31 mouse cellular contexts compared by ENCODE assay signal in genomic region chr11:102013201-102013600, GRCm38 (mm10). TPM values are rescaled to one million over a fixed set of nuclear protein-coding genes. Genes with fewer than 3 reads are reported as not detected.
DNase-seq lines count a peak whose midpoint lies in the region; ATAC-seq and TF ChIP-seq lines count a peak whose summit lies in the region.
"Had no signal": no experiment of that assay in that cellular context is flagged by ENCODE, and none has a peak within 500 bp of the region (broad histone marks: within the 10 kb centered on the region; RNA-seq: fewer than 3 reads in every experiment).

No protein-coding gene starts in this region.

- no peak overlapping the region for H3K4me3 ChIP-seq in gastrocnemius, adult 2 months
- no peak overlapping the region for H3K4me3 ChIP-seq in kidney, postnatal 0 days (replicated peaks; ENCODE audit: low read depth, low read length)
- no peak overlapping the region for H3K4me3 ChIP-seq in liver, postnatal 0 days (ENCODE audit: low read depth, low read length)
- no peak overlapping the region for H3K4me3 ChIP-seq in liver, embryonic 11.5 days (ENCODE audit: low read depth, low read length)
- H3K4me3 ChIP-seq: forebrain, embryonic 10.5 days; forebrain, embryonic 13.5 days; heart, embryonic 12.5 days; heart, embryonic 15.5 days; hindbrain, embryonic 10.5 days; hindbrain, embryonic 13.5 days had no signal

- 70% methylated on average over 8 of the region's 8 CpGs for WGBS in kidney, postnatal 0 days
- 78% methylated on average over 8 of the region's 8 CpGs for WGBS in liver, postnatal 0 days (ENCODE audit: insufficient replicate concordance)
- 82% methylated on average over 8 of the region's 8 CpGs for WGBS in liver, embryonic 11.5 days

- H3K9ac ChIP-seq in kidney, postnatal 0 days (ENCODE audit: low read depth, low read length), result no peak overlapping the region
- H3K9ac ChIP-seq in liver, postnatal 0 days (replicated peaks), result no peak overlapping the region
- H3K9ac ChIP-seq in liver, embryonic 11.5 days (ENCODE audit: low read depth, low read length), result no peak overlapping the region
- H3K9ac ChIP-seq: forebrain, embryonic 13.5 days; heart, embryonic 12.5 days; heart, embryonic 15.5 days; hindbrain, embryonic 13.5 days had no signal

- H3K27ac ChIP-seq in gastrocnemius, adult 2 months, result no peak overlapping the region
- H3K27ac ChIP-seq in kidney, postnatal 0 days, result no peak overlapping the region
- no peak overlapping the region for H3K27ac ChIP-seq in liver, postnatal 0 days (ENCODE audit: low read depth)
- H3K27ac ChIP-seq in liver, embryonic 11.5 days (ENCODE audit: low read depth, low read length), result no peak overlapping the region
- H3K27ac ChIP-seq: forebrain, embryonic 10.5 days; forebrain, embryonic 13.5 days; heart, embryonic 15.5 days; hindbrain, embryonic 10.5 days; hindbrain, embryonic 13.5 days had no signal

- H3K4me2 ChIP-seq in kidney, postnatal 0 days (ENCODE audit: low read length), result no peak overlapping the region
- no peak overlapping the region for H3K4me2 ChIP-seq in liver, postnatal 0 days (ENCODE audit: low read depth, low read length)
- no peak overlapping the region for H3K4me2 ChIP-seq in liver, embryonic 11.5 days
- H3K4me2 ChIP-seq: forebrain, embryonic 13.5 days; heart, embryonic 12.5 days; heart, embryonic 15.5 days; hindbrain, embryonic 13.5 days had no signal

- H3K36me3 ChIP-seq in kidney, postnatal 0 days (ENCODE audit: insufficient read depth, low read length), result no peaks in the 10 kb centered on the region
- H3K36me3 ChIP-seq in liver, postnatal 0 days (replicated peaks; ENCODE audit: insufficient read depth, low read length), result no peaks in the 10 kb centered on the region
- H3K36me3 ChIP-seq in liver, embryonic 11.5 days (ENCODE audit: control insufficient read depth, insufficient read depth, low read length), result no peaks in the 10 kb centered on the region
- H3K36me3 ChIP-seq: G1E; heart, embryonic 15.5 days had no signal

- intact Hi-C loops in gastrocnemius, adult 2 months (cut with DNase I), result loop anchor here (1.0 kb wide), 1 partner anchor 11 kb away; no protein-coding TSS in a partner anchor

- no peak for ATAC-seq in kidney, postnatal 0 days (replicated peaks; ENCODE audit: low FRiP score, low read depth)
- no peak for ATAC-seq in liver, postnatal 0 days
- ATAC-seq in liver, embryonic 11.5 days (replicated peaks; ENCODE audit: low FRiP score), result no peak
- ATAC-seq: forebrain, embryonic 13.5 days; forebrain, embryonic 16.5 days; hindbrain, embryonic 16.5 days; Patski had no signal

- no peak for TF ChIP-seq CTCF in gastrocnemius, adult 2 months (IDR thresholded peaks at IDR 0.05)
- peak; percentile 18; the same call in 1 of the 2 replicates for TF ChIP-seq CTCF in kidney, postnatal 0 days (IDR thresholded peaks at IDR 0.05; ENCODE audit: low read depth)
- TF ChIP-seq CTCF in liver, postnatal 0 days (IDR thresholded peaks at IDR 0.05; ENCODE audit: low read depth), result 0 out of 2 replicates have a peak, but pooled peaks have one; percentile 5

- no peaks in the 10 kb centered on the region for H3K4me1 ChIP-seq in kidney, postnatal 0 days (replicated peaks; ENCODE audit: insufficient read depth, low read length)
- no peaks in the 10 kb centered on the region for H3K4me1 ChIP-seq in liver, postnatal 0 days (ENCODE audit: insufficient read depth)
- H3K4me1 ChIP-seq in liver, embryonic 11.5 days (replicated peaks; ENCODE audit: control insufficient read depth, insufficient read depth, low read length), result no peaks in the 10 kb centered on the region

- no peaks in the 10 kb centered on the region for H3K27me3 ChIP-seq in kidney, postnatal 0 days (ENCODE audit: insufficient read depth, low read length)
- no peaks in the 10 kb centered on the region for H3K27me3 ChIP-seq in liver, postnatal 0 days (ENCODE audit: insufficient read depth, low read length)
- no peaks in the 10 kb centered on the region for H3K27me3 ChIP-seq in liver, embryonic 11.5 days (replicated peaks; ENCODE audit: control insufficient read depth, insufficient read depth, low read length)
- H3K27me3 ChIP-seq: forebrain, embryonic 13.5 days; heart, embryonic 12.5 days; heart, embryonic 15.5 days; hindbrain, embryonic 13.5 days; Patski had no signal

- no peaks in the 10 kb centered on the region for H3K9me3 ChIP-seq in kidney, postnatal 0 days (replicated peaks; ENCODE audit: low read length)
- no peaks in the 10 kb centered on the region for H3K9me3 ChIP-seq in liver, postnatal 0 days (ENCODE audit: low read length)
- H3K9me3 ChIP-seq in liver, embryonic 11.5 days (ENCODE audit: control insufficient read depth, low read length), result no peaks in the 10 kb centered on the region
- H3K9me3 ChIP-seq: forebrain, embryonic 10.5 days; forebrain, embryonic 13.5 days; G1E; heart, embryonic 12.5 days; heart, embryonic 15.5 days; hindbrain, embryonic 10.5 days; hindbrain, embryonic 13.5 days had no signal

- TF ChIP-seq EP300 in liver, postnatal 0 days (IDR thresholded peaks at IDR 0.05; ENCODE audit: low read depth), result no peak

- peak; percentile 56 for DNase-seq in gastrocnemius, adult 2 months
- DNase-seq in gastrocnemius, adult 18-20 months (ENCODE audit: low spot score), result no peak
- DNase-seq in kidney, postnatal 0 days (ENCODE audit: low spot score), result no peak
- DNase-seq in kidney, postnatal 36 days, result no peak
- DNase-seq in liver, postnatal 0 days, result no peak
- DNase-seq in liver, embryonic 11.5 days (ENCODE audit: low spot score), result no peak
- no peak for DNase-seq in T-cell, adult 2 months (ENCODE audit: low spot score)
- DNase-seq: adrenal gland, adult 2 months; adrenal gland, postnatal 14 days; B cell, adult 2 months; cerebellum, adult 11 months; cerebellum, adult 2 months; gastrocnemius, postnatal 25 days; heart, adult 18-20 months; heart, postnatal 10 days; heart, postnatal 36 days had no signal

RNA-seq across cellular contexts. Expression of gene Mpp3, which starts 15.1 kb away (rescaled TPM):
- total RNA-seq in gastrocnemius, adult 2 months (2021), result 10 to 100 TPM; 19.4 to 34.7 TPM
- total RNA-seq in gastrocnemius, adult 18-20 months (2021), result 10 to 100 TPM; 15.7 to 24.5 TPM
- polyA plus RNA-seq in kidney, postnatal 0 days (2015; fragmentation: Nextera tagmentation; extraction: Ambion mirVana), result 3.5 and 4.2 TPM in 2 replicates
- 0.56 and 0.72 TPM in 2 replicates for polyA plus RNA-seq in liver, postnatal 0 days (2015; fragmentation: Nextera tagmentation; extraction: Ambion mirVana)
- polyA plus RNA-seq in liver, embryonic 11.5 days (2014; fragmentation: Nextera tagmentation; extraction: Ambion mirVana), result 2.6 and 3.2 TPM in 2 replicates
- polyA plus RNA-seq: G1E had no signal

RNA-seq across cellular contexts. Expression of gene Dusp3, which starts 26.4 kb away (rescaled TPM):
- total RNA-seq in gastrocnemius, adult 2 months (2021), result 100 to 1,000 TPM; 123 to 129 TPM
- total RNA-seq in gastrocnemius, adult 18-20 months (2021), result 100 to 1,000 TPM; 153 to 161 TPM
- polyA plus RNA-seq in kidney, postnatal 0 days (2015; fragmentation: Nextera tagmentation; extraction: Ambion mirVana), result 51.7 and 57.9 TPM in 2 replicates
- 18.4 and 22.7 TPM in 2 replicates for polyA plus RNA-seq in liver, postnatal 0 days (2015; fragmentation: Nextera tagmentation; extraction: Ambion mirVana)
- 20.5 and 21.2 TPM in 2 replicates for polyA plus RNA-seq in liver, embryonic 11.5 days (2014; fragmentation: Nextera tagmentation; extraction: Ambion mirVana)

RNA-seq across cellular contexts. Expression of gene Cd300lg, which starts 28.1 kb away (rescaled TPM):
- 10 to 100 TPM; 17.6 to 18.9 TPM for total RNA-seq in gastrocnemius, adult 2 months (2021)
- total RNA-seq in gastrocnemius, adult 18-20 months (2021), result 10 to 100 TPM; 16.1 to 19.0 TPM
- 2.8 and 2.9 TPM in 2 replicates for polyA plus RNA-seq in kidney, postnatal 0 days (2015; fragmentation: Nextera tagmentation; extraction: Ambion mirVana)
- polyA plus RNA-seq in liver, postnatal 0 days (2015; fragmentation: Nextera tagmentation; extraction: Ambion mirVana), result 1.8 and 2.3 TPM in 2 replicates
- polyA plus RNA-seq in liver, embryonic 11.5 days (2014; fragmentation: Nextera tagmentation; extraction: Ambion mirVana), result 0.27 and 0.66 TPM in 2 replicates
- total RNA-seq: CH12.LX, G1E had no signal
- polyA plus RNA-seq: G1E, Patski had no signal

RNA-seq across cellular contexts. Expression of gene Cfap97d1, which starts 29.1 kb away (rescaled TPM):
- total RNA-seq in gastrocnemius, adult 2 months (2021), result not detected
- total RNA-seq in gastrocnemius, adult 18-20 months (2021), result not detected
- polyA plus RNA-seq in kidney, postnatal 0 days (2015; fragmentation: Nextera tagmentation; extraction: Ambion mirVana), result not detected in 2 replicates
- polyA plus RNA-seq in liver, postnatal 0 days (2015; fragmentation: Nextera tagmentation; extraction: Ambion mirVana), result 0.19 TPM in 1 of 2 replicates, not detected in the other
- not detected in 2 replicates for polyA plus RNA-seq in liver, embryonic 11.5 days (2014; fragmentation: Nextera tagmentation; extraction: Ambion mirVana)
- total RNA-seq: adrenal gland, adult 2 months; adrenal gland, postnatal 14 days; adrenal gland, postnatal 4 days; CH12.LX; G1E; gastrocnemius, adult 8-10 months; gastrocnemius, postnatal 25 days; heart, adult 18-20 months; heart, postnatal 10 days; heart, postnatal 36 days had no signal
- polyA plus RNA-seq: adrenal gland, adult 2 months; cerebellum, adult 2 months; embryonic facial prominence, embryonic 11.5 days; embryonic facial prominence, embryonic 14.5 days; forebrain, embryonic 10.5 days; forebrain, embryonic 13.5 days; forebrain, embryonic 16.5 days; G1E; heart, embryonic 12.5 days; heart, embryonic 15.5 days; hindbrain, embryonic 10.5 days; hindbrain, embryonic 13.5 days; hindbrain, embryonic 16.5 days; Patski had no signal

RNA-seq across cellular contexts. Expression of gene Sost, which starts 46.4 kb away (rescaled TPM):
- not detected for total RNA-seq in gastrocnemius, adult 2 months (2021)
- total RNA-seq in gastrocnemius, adult 18-20 months (2021), result not detected
- 1.6 and 1.8 TPM in 2 replicates for polyA plus RNA-seq in kidney, postnatal 0 days (2015; fragmentation: Nextera tagmentation; extraction: Ambion mirVana)
- not detected in 2 replicates for polyA plus RNA-seq in liver, postnatal 0 days (2015; fragmentation: Nextera tagmentation; extraction: Ambion mirVana)
- not detected in 2 replicates for polyA plus RNA-seq in liver, embryonic 11.5 days (2014; fragmentation: Nextera tagmentation; extraction: Ambion mirVana)
- total RNA-seq: adrenal gland, adult 2 months; adrenal gland, postnatal 14 days; CH12.LX; G1E; gastrocnemius, adult 8-10 months; gastrocnemius, postnatal 25 days had no signal
- polyA plus RNA-seq: embryonic facial prominence, embryonic 11.5 days; embryonic facial prominence, embryonic 14.5 days; forebrain, embryonic 10.5 days; forebrain, embryonic 13.5 days; forebrain, embryonic 16.5 days; G1E; Patski had no signal
